Mouse (Mus musculus) layer of hippocampus, adult 6 months (tissue): ENCODE measurements around the gene Pcgf6. TPM values are rescaled to one million over a fixed set of nuclear protein-coding genes. Genes with fewer than 3 reads are reported as not detected.

Experiments used
- long read RNA-seq, 2 experiments: library from polyadenylated mRNA; unstranded; transcript quantifications; one replicate each; pipeline ENCODE4 v2.0.0; 2019 to 2020
- polyA plus RNA-seq: library from polyadenylated mRNA; unstranded; fragments of <200 nt; fragmentation: Nextera tagmentation; gene quantifications from 2 replicates; pipeline ENCODE4 v1.2.3, GENCODE M21; 2021

Gene Pcgf6
- 5.6 and 6.0 TPM in 2 replicates for polyA plus RNA-seq
- long read RNA-seq, experiment 1, partial matches to known transcripts = 3 of 13 reads
- long read RNA-seq, experiment 1, other reads (novel, unspliced or antisense) = 9 of 13 reads
- long read RNA-seq, experiment 2, transcript Pcgf6-204 (7 exons, 2,832 nt) = major isoform, 9 of 72 reads
- long read RNA-seq, experiment 2, transcript Pcgf6-201 (10 exons, 2,159 nt) = minor isoform, 5 of 72 reads
- long read RNA-seq, experiment 2, partial matches to known transcripts = 4 of 72 reads
- long read RNA-seq, experiment 2, other reads (novel, unspliced or antisense) = 54 of 72 reads

DNA sequence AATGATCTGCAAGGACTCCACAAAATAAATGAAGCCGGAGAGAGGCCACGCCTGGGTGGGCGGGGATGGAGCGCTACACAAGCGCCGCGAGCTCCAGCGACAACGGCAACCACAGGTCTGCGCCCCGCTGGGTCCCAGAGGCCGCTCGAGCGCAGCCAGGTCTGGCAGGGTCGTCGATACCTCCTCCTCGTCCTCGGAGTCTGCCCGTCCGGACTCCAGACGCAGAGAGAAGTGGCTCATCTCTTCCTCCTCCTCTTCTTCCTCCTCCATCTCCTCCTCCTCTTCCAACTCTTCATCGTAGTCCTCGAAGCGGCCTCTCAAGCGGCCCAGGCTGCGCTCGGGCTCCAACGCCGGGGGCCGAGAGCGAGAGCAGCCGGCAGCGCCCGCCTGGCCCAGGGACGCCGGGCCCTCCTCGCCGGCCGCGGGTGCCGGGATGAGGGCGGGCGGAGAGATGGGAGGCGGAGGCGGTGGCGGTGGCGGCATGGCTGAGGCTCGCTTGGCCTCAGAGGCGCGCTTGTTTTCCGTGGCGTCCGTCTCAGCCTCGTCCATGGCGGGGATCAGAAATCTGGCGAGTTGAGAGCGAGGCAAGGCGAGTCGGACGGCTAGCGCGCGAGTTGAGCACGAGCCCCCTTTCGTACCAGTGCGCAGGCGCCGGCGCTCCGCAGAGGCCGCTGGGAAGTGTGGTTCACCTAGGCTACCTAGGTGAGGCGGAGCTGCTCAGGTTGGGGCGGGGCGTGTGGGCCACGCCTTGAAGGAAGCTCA is at the start of gene Pcgf6:
Gene Pcgf6 (minus strand): TSS at position 636 of the 762 bp plus-strand sequence.

GRCm38 (mm10) chr19:47090550-47091156 is 39.9 kb upstream of the Pcgf6 start, which contains the start of the genes Usmg5 and Pdcd11:
TSS of gene Usmg5 (minus strand) at chr19:47090647.
TSS of gene Pdcd11 (plus strand) at chr19:47090768.

DNA sequence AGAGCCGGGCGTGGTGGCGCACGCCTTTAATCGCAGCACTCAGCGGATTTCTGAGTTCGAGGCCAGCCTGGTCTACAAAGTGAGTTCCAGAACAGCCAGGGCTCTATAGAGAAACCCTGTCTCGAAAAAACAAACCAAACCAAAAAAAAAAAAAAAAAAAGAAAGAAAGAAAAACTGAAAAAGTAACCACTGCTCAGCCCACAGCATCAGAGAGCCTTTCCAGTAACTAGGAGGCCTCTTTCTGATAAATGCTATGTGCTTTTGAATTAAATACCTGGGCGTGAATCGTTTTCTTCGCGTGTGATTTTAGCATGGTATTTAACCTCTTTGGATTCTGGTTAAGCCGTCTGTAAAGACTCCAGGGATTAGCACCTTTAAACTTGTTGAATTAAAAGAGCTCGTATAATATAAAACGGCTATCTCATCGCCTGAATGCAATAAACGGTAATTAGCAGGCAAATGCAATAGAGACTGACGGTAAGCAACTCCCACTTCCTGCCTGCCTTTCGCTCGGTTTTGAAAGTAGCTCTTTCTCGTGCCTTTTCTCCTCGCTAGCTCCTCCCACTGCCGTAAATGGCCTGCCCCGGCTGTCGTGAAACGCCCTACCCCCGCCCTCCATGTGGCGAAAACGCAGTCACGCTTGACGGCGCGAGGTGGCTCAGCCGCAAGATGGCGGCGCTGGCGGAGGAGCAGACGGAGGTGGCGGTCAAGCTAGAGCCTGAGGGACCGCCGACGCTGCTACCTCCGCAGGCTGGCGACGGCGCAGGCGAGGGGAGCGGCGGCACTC is 16.6 kb upstream of the Pcgf6 start, which contains the start of gene Taf5:
Gene Taf5 (plus strand): TSS at position 651 of the 787 bp plus-strand sequence.

DNA sequence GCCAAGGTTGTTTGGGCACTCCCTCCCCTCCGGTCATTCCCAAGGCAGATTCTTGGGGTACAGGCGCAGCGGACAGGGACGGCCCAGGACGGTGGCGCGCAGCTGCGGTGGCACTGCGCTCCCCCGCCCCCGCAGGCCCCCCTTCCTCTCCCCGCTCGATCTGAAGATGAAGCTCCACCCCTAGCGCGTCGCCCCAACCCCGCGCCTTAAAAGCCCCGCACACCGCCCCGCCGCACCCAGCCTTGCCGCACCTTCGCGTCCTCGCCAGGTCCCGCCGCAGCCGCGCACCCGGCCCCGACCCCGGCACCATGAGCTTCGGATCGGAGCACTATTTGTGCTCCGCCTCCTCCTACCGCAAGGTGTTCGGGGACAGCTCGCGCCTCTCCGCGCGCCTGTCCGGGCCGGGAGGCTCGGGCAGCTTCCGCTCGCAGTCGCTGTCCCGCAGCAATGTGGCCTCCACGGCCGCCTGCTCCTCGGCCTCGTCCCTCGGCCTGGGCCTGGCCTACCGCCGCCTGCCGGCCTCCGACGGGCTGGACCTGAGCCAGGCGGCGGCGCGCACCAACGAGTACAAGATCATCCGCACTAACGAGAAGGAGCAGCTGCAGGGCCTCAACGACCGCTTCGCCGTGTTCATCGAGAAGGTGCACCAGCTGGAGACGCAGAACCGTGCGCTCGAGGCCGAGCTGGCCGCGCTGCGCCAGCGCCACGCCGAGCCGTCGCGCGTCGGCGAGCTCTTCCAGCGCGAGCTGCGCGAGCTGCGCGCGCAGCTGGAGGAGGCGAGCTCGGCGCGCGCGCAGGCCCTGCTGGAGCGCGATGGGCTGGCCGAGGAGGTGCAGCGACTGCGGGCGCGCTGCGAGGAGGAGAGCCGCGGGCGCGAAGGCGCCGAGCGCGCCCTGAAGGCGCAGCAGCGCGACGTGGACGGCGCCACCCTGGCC is 36.0 kb downstream of the Pcgf6 start, which contains the start of the genes Ina and Nt5c2:
Gene Ina (plus strand): TSS at position 252 of the 935 bp plus-strand sequence.
Gene Nt5c2 (minus strand): TSS at position 707 of the 935 bp plus-strand sequence.

Other genes with a start within 250 kb of the Pcgf6 start
- 65.0 and 74.4 TPM in 2 replicates for gene Ina, start 36.2 kb downstream of the Pcgf6 start, polyA plus RNA-seq
- gene Nt5c2, start 35.8 kb downstream of the Pcgf6 start, polyA plus RNA-seq = 26.3 and 30.8 TPM in 2 replicates
- gene Taf5, start 16.8 kb upstream of the Pcgf6 start, polyA plus RNA-seq = 0.68 and 0.70 TPM in 2 replicates
- gene Usmg5, start 39.7 kb upstream of the Pcgf6 start, polyA plus RNA-seq = 3,663 and 4,239 TPM in 2 replicates
- gene Pdcd11, start 39.9 kb upstream of the Pcgf6 start, polyA plus RNA-seq = 2.7 TPM in 2 replicates
- 3.6 and 4.6 TPM in 2 replicates for gene Calhm2, start 87.4 kb upstream of the Pcgf6 start, polyA plus RNA-seq
- not detected in 2 replicates for gene Calhm1, start 93.3 kb upstream of the Pcgf6 start, polyA plus RNA-seq
- 0.18 TPM in 1 of 2 replicates, not detected in the other for gene Calhm3, start 106.9 kb upstream of the Pcgf6 start, polyA plus RNA-seq
- 33.6 and 34.5 TPM in 2 replicates for gene Neurl1a, start 127.9 kb upstream of the Pcgf6 start, polyA plus RNA-seq